Mouse (Mus musculus) limb, embryonic 11.5 days (tissue): ENCODE measurements around the gene Plcb1. TPM values are rescaled to one million over a fixed set of nuclear protein-coding genes. Genes with fewer than 3 reads are reported as not detected.

ENCODE experiments used
- ATAC-seq: fragments of 200-750 bp; cut with Nextera tagmentation; 2 replicates; pipeline ENCODE4 v1.8.0; 2017; ENCODE audit warnings: low read depth; ENCODE audit not compliant: insufficient number of reproducible peaks, low FRiP score, low TSS enrichment
- DNase-seq: peaks from one replicate; pipeline ENCODE4 v3.0.0-alpha.2; 2015; ENCODE audit warnings: low spot score
- H3K27ac ChIP-seq: fragments of 300-500 bp; sonication (generic); replicated peaks from 2 replicates; pipeline ENCODE4 v1.5.1; 2014; ENCODE audit warnings: low read depth, mild to moderate bottlenecking, low read length
- H3K27me3 ChIP-seq: fragments of 300-500 bp; sonication (generic); 2 replicates; pipeline ENCODE4 v1.6.1; 2014; ENCODE audit warnings: mild to moderate bottlenecking, low read length, mixed read lengths; ENCODE audit not compliant: control insufficient read depth, insufficient read depth
- H3K36me3 ChIP-seq: fragments of 300-500 bp; sonication (generic); 2 replicates; pipeline ENCODE4 v1.6.1; 2014; ENCODE audit warnings: mild to moderate bottlenecking, low read length, moderate library complexity, mixed read lengths; ENCODE audit not compliant: control insufficient read depth, insufficient read depth
- H3K4me1 ChIP-seq: fragments of 300-500 bp; sonication (generic); 2 replicates; pipeline ENCODE4 v1.6.1; 2014; ENCODE audit warnings: low read length, mixed read lengths; ENCODE audit not compliant: control insufficient read depth, insufficient read depth
- H3K4me2 ChIP-seq: fragments of 300-500 bp; sonication (generic); 2 replicates; pipeline ENCODE4 v1.6.1; 2014; ENCODE audit warnings: low read depth, mild to moderate bottlenecking, moderate library complexity; ENCODE audit not compliant: severe bottlenecking
- H3K4me3 ChIP-seq: fragments of 300-500 bp; sonication (generic); 2 replicates; pipeline ENCODE4 v1.5.1; 2014; ENCODE audit warnings: low read depth, low read length
- H3K9ac ChIP-seq: fragments of 300-500 bp; sonication (generic); 2 replicates; pipeline ENCODE4 v1.6.1; 2014; ENCODE audit warnings: mild to moderate bottlenecking, low read length
- H3K9me3 ChIP-seq: fragments of 300-500 bp; sonication (generic); 2 replicates; pipeline ENCODE4 v1.6.1; 2016; ENCODE audit warnings: low read length; ENCODE audit not compliant: control insufficient read depth
- WGBS: fragments of 180-500 bp; shearing (Covaris S2); extraction: QIAGEN DNeasy Blood & Tissue Kit; methylation state at CpG from one replicate; pipeline ENCODE4 v1.1.7; 2014; 5-methylcytosine and 5-hydroxymethylcytosine counted together
- polyA plus RNA-seq: library from polyadenylated mRNA; unstranded; fragments of >200 nt; fragmentation: Nextera tagmentation; extraction: Ambion mirVana; gene quantifications from 2 replicates; pipeline ENCODE4 v1.2.1, GENCODE M21; 2014

Plcb1 gene
- polyA plus RNA-seq, 1 experiment from 2014 or later: 10.4 TPM

DNA sequence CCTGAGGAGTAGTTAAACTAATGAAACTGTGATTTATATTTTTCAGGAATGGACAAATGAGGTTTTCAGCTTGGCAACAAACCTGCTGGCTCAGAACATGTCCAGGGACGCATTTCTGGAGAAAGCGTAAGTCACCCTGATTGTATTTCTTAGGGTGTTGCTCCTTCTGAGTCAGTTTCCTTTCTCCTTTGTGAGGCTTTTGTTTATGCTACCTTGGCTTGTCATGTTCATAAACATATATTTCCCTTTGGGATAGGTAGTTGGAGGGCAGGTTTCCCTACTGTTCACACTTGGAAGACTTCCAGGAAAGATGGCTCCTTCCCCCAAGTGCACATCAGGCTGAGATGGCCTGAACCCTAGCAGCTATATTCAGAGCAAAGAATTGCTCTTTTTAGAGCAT, 464.1 kb downstream of the Plcb1 start:
- WGBS: 83% methylated on average over 2 of the region's 2 CpGs
- H3K9ac ChIP-seq: no peak overlapping the region
- no peaks in the 10 kb centered on the region for H3K9me3 ChIP-seq
- no peaks in the 10 kb centered on the region for H3K27me3 ChIP-seq
- H3K27ac ChIP-seq: no peak overlapping the region
- H3K4me2 ChIP-seq: no peak overlapping the region
- H3K4me3 ChIP-seq: no peak overlapping the region
- DNase-seq: no peak
- H3K36me3 ChIP-seq: no peaks in the 10 kb centered on the region
- H3K4me1 ChIP-seq: no peaks in the 10 kb centered on the region
- no peak for ATAC-seq

DNA sequence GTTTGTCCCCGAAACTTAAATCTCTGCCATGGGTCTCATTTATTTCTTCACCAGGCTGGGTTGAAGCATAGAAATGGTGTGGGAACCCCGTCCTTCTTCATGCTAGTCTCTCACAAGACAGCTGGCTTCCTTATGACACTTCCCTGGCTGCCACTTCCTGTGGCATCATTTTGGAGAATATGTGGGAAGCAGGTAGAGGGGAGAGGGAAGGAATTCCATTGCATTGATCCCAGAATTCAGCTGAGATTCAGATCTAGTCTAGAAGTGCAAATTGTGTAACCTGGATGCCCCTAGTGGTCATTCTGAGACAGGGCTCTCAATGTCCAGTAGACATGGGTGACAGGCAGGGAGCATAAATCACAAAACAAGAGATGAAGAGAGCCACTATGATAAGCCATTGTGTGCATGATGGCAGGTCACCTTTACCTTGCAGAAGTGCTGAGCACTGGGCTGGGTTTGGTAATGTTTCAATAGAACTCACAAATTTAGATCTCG, 466.0 kb downstream of the Plcb1 start:
- no peak for ATAC-seq
- H3K27me3 ChIP-seq: no peaks in the 10 kb centered on the region
- no peak overlapping the region for H3K9ac ChIP-seq
- H3K36me3 ChIP-seq: no peaks in the 10 kb centered on the region
- DNase-seq: no peak
- 94% methylated on average over 3 of the region's 3 CpGs for WGBS
- no peak overlapping the region for H3K27ac ChIP-seq
- no peak overlapping the region for H3K4me3 ChIP-seq
- H3K4me1 ChIP-seq: no peaks in the 10 kb centered on the region
- no peaks in the 10 kb centered on the region for H3K9me3 ChIP-seq
- H3K4me2 ChIP-seq: no peak overlapping the region

DNA sequence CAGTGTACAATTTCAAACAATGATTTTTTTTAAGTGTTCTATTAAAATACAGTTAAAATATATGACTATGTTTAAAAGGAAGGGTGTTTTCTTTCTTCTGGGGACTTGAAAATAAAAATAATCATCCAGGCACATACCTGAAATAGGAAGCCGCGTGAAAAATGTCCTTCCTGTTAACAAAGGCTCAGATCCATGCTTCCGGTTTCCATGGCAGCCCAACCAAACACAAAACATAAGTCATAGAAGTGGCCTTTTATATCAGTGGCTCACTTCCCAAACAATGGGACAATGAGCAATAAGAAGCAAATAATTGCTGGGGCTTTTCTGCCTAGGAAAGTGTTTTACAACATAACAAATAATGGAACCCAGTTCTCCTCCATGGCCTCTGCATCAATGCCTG, 473.3 kb downstream of the Plcb1 start:
- Histone ChIP-seq H3K9me3 (no peaks in the 10 kb centered on the region), H3K27ac (no peak overlapping the region), H3K4me2 (no peak overlapping the region), H3K4me1 (no peaks in the 10 kb centered on the region), H3K9ac (no peak overlapping the region), H3K4me3 (no peak overlapping the region), H3K27me3 (no peaks in the 10 kb centered on the region), H3K36me3 (no peaks in the 10 kb centered on the region)
- 86% methylated on average over 3 of the region's 3 CpGs for WGBS
- ATAC-seq (no peak), DNase-seq (no peak)

GRCm38 (mm10) chr2:135263943-135264342, 478.1 kb downstream of the Plcb1 start:
- DNase-seq (no peak), ATAC-seq (no peak)
- H3K4me1 ChIP-seq: no peaks in the 10 kb centered on the region
- H3K36me3 ChIP-seq: no peaks in the 10 kb centered on the region
- no peak overlapping the region for H3K4me2 ChIP-seq
- H3K4me3 ChIP-seq: no peak overlapping the region
- H3K27ac ChIP-seq: no peak overlapping the region
- no peak overlapping the region for H3K9ac ChIP-seq
- H3K9me3 ChIP-seq: no peaks in the 10 kb centered on the region
- WGBS: 90% methylated on average over 2 of the region's 2 CpGs
- H3K27me3 ChIP-seq: no peaks in the 10 kb centered on the region

DNA sequence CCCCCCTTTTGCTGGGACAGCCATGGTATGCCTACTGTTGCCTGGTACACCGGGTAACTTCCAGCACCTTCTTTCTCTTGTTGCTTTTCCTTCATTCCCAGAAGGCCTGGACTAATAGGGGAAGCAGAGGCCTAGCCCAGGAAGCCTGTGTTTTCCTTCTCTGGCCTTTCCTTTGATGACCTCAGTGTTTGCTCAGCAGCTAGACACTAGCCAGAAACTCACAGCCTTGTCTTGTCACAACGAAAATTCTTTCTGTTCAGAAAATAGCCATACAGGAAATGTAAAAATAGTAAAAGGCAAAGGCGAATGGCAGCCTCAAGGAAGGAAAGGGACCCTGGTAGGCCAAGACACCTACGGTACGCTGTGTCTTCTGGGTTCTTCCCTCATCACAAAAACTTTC, 489.1 kb downstream of the Plcb1 start:
- Histone ChIP-seq H3K4me3 (no peak overlapping the region), H3K9me3 (no peaks in the 10 kb centered on the region), H3K4me1 (no peaks in the 10 kb centered on the region), H3K9ac (no peak overlapping the region), H3K27ac (no peak overlapping the region), H3K27me3 (no peaks in the 10 kb centered on the region), H3K4me2 (no peak overlapping the region), H3K36me3 (no peaks in the 10 kb centered on the region)
- 83% methylated on average over 5 of the region's 5 CpGs for WGBS
- ATAC-seq: no peak
- no peak for DNase-seq

GRCm38 (mm10) chr2:135278506-135278905, 492.6 kb downstream of the Plcb1 start:
- no peaks in the 10 kb centered on the region for H3K27me3 ChIP-seq
- no peak overlapping the region for H3K4me2 ChIP-seq
- H3K4me1 ChIP-seq: no peaks in the 10 kb centered on the region
- 25% methylated on average over 3 of the region's 3 CpGs for WGBS
- no peaks in the 10 kb centered on the region for H3K36me3 ChIP-seq
- H3K9ac ChIP-seq: no peak overlapping the region
- DNase-seq (no peak), ATAC-seq (no peak)
- no peak overlapping the region for H3K4me3 ChIP-seq
- H3K9me3 ChIP-seq: no peaks in the 10 kb centered on the region
- no peak overlapping the region for H3K27ac ChIP-seq

DNA sequence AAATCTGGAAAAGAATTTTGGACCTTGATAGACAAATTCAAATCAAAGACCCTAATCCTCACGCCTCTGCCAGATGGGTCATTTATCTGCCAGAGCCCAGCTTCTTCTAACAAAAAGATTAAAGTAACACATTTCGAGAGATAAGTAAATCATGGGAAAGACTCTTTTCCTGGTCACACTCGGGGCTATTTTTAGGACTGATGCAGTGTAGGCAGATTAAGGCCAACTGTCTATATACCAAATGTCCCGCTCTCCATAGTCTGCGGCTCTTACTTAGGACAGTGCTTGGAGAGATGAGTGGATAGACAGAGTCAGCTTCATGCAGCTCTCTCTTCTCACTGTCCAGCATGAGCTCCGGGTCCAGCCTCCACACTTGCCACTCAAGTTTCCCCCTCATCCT, 493.2 kb downstream of the Plcb1 start:
- no peak for ATAC-seq
- 64% methylated on average over 6 of the region's 6 CpGs for whole genome bisulfite sequencing

GRCm38 (mm10) chr2:135283783-135284182, 497.9 kb downstream of the Plcb1 start:
- Histone ChIP-seq H3K27me3 (no peaks in the 10 kb centered on the region), H3K9me3 (no peaks in the 10 kb centered on the region), H3K4me2 (no peak overlapping the region), H3K9ac (no peak overlapping the region), H3K27ac (no peak overlapping the region), H3K4me1 (no peaks in the 10 kb centered on the region), H3K36me3 (no peaks in the 10 kb centered on the region), H3K4me3 (no peak overlapping the region)
- 80% methylated on average over 3 of the region's 3 CpGs for WGBS
- DNase-seq (no peak), ATAC-seq (no peak)

More for the DNA sequence above, 493.2 kb downstream of the Plcb1 start:
- Histone ChIP-seq H3K4me1 (no peaks in the 10 kb centered on the region), H3K9me3 (no peaks in the 10 kb centered on the region), H3K4me3 (no peak overlapping the region), H3K27me3 (no peaks in the 10 kb centered on the region), H3K9ac (no peak overlapping the region), H3K27ac (no peak overlapping the region), H3K4me2 (no peak overlapping the region), H3K36me3 (no peaks in the 10 kb centered on the region)
- DNase-seq: no peak

DNA sequence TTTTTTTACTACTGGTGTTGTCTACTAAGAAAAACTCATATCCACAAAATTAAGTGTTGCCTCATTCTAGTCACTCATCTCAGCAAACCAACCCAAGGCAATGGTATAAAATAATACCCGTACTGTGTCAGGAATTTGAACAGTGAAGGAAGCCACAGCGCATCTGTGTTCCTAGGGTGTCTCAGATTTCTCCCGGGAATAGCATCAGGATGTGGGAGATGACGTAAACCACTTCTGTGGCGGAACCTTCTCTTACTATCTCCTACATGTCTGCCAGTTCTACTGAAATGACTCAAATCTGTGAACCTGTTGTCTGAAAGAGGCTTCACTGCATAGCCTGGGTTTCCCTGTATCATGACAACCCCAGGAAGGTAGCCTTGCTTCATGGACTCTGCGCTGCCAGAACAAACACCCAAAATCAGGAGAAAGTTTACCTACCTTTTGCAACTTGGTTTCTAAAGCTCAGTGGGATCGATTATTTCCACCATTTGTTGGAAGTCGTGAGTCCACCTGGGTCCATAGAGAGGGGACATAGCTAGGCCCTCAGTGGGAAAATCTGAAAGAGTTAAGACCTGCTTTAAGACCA, 510.4 kb downstream of the Plcb1 start:
- 89% methylated on average over 8 of the region's 8 CpGs for WGBS
- Histone ChIP-seq H3K9me3 (no peaks in the 10 kb centered on the region), H3K36me3 (no peaks in the 10 kb centered on the region), H3K4me1 (no peaks in the 10 kb centered on the region), H3K27ac (no peak overlapping the region), H3K4me3 (no peak overlapping the region), H3K9ac (no peak overlapping the region), H3K27me3 (no peaks in the 10 kb centered on the region), H3K4me2 (no peak overlapping the region)
- ATAC-seq (no peak), DNase-seq (no peak)
